Mouse (Mus musculus): Measurements from ENCODE around the gene Cryba4. TPM values are rescaled to one million over a fixed set of nuclear protein-coding genes. Genes with fewer than 3 reads are reported as not detected.

Gene Cryba4
- total RNA-seq, 2 experiments from 2014 or later: 0.33 to 0.61 TPM

GRCm38 (mm10) chr5:112266011-112266777, 13.9 kb upstream of the Cryba4 start:
- DNase-seq: no peak

GRCm38 (mm10) chr5:112265515-112265914, 13.2 kb upstream of the Cryba4 start:
- no peak for DNase-seq

- DNase-seq: no peak
These were observed 12.8 kb upstream of the Cryba4 start for GRCm38 (mm10) chr5:112265110-112265509.

- no peak for DNase-seq
These were observed 11.8 kb upstream of the Cryba4 start for GRCm38 (mm10) chr5:112264099-112264498.

- no peak for DNase-seq
These were observed 8.5 kb upstream of the Cryba4 start for GRCm38 (mm10) chr5:112260818-112261217.

- DNase-seq: no peak
These were observed 7.7 kb upstream of the Cryba4 start for GRCm38 (mm10) chr5:112259862-112260650.

GRCm38 (mm10) chr5:112257896-112258295, 5.6 kb upstream of the Cryba4 start:
- no peak for DNase-seq

GRCm38 (mm10) chr5:112256457-112256856, 4.1 kb upstream of the Cryba4 start:
- no peak for DNase-seq

GRCm38 (mm10) chr5:112255426-112255825, 3.1 kb upstream of the Cryba4 start, which contains the start of gene Crybb1:
TSS of gene Crybb1 (plus strand) at chr5:112255815.
- DNase-seq: peak; percentile 54

GRCm38 (mm10) chr5:112254282-112254806, 2.0 kb upstream of the Cryba4 start:
- peak; percentile 48 for DNase-seq

GRCm38 (mm10) chr5:112253169-112253568, 851 bp upstream of the Cryba4 start:
- no peak for DNase-seq

- no peak for DNase-seq
These were observed 3.2 kb downstream of the Cryba4 start for GRCm38 (mm10) chr5:112249106-112249505.

GRCm38 (mm10) chr5:112247399-112247798, 4.9 kb downstream of the Cryba4 start:
- no peak for DNase-seq

GRCm38 (mm10) chr5:112244890-112245615, 7.3 kb downstream of the Cryba4 start:
- DNase-seq: no peak

GRCm38 (mm10) chr5:112244275-112244562, 8.1 kb downstream of the Cryba4 start:
- DNase-seq: no peak

- no peak for DNase-seq
These were observed 8.6 kb downstream of the Cryba4 start for GRCm38 (mm10) chr5:112243539-112244274.

GRCm38 (mm10) chr5:112243041-112243440, 9.3 kb downstream of the Cryba4 start:
- no peak for DNase-seq

- DNase-seq: no peak
These were observed 9.9 kb downstream of the Cryba4 start for GRCm38 (mm10) chr5:112242361-112242778.

GRCm38 (mm10) chr5:112241849-112242248, 10.5 kb downstream of the Cryba4 start:
- DNase-seq: no peak

GRCm38 (mm10) chr5:112240761-112241160, 11.6 kb downstream of the Cryba4 start:
- peak; percentile 92 for DNase-seq

- no peak for DNase-seq
These were observed 13.4 kb downstream of the Cryba4 start for GRCm38 (mm10) chr5:112238781-112239482.
